Mouse (Mus musculus): ENCODE data around the gene Ccdc69.

DNA sequence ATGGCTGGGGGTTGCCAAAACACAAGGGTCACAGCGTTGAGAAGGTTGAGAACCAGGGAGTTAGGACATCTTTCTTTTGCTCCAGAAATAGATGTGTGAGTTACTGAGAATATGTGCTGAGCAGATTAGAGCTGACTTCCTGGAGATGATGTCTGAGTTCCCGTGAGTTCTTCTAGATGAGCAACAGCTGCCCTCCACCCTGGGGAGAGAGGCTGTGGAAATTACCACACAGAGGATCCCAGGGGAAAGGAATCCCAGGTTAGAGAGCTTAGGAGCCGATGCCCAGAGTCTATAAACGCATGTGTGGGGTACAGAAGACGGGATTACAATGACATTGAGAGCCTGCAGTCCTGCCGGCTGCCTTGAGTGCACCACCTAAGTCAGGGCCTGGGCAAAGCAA, 59.9 kb downstream of the Ccdc69 start:
- no peak for TF ChIP-seq POLR2A (IDR thresholded peaks at IDR 0.05; ENCODE audit: insufficient read length, low read depth)
- no peak for TF ChIP-seq USF1 (IDR thresholded peaks at IDR 0.05; ENCODE audit: low read depth)
- no peak for TF ChIP-seq POLR2AphosphoS2 (IDR thresholded peaks at IDR 0.05; ENCODE audit: insufficient read length, low read depth)
- peak in 1 of 3 experiments; percentile 9 for TF ChIP-seq MYOG (IDR thresholded peaks at IDR 0.05; ENCODE audit: control insufficient read depth in 1 of 3, insufficient read depth in 1 of 3, insufficient read length in 2 of 3, low read depth in 2 of 3)
- TF ChIP-seq MAX (IDR thresholded peaks at IDR 0.05; ENCODE audit: low read depth), result no peak
